Mouse (Mus musculus) liver, postnatal 0 days (tissue): ENCODE results near the gene Nwd1.

Experiments
- CTCF ChIP-seq: sonication (generic); IDR thresholded peaks from 2 replicates; pipeline ENCODE4 v1.5.1; 2016; ENCODE audit warnings: antibody characterized with exemption, low read depth
- EP300 ChIP-seq: IDR thresholded peaks from 2 replicates; pipeline ENCODE4 v1.6.1; 2016; ENCODE audit warnings: antibody characterized with exemption, low read depth, mild to moderate bottlenecking

GRCm38 (mm10) chr8:72762306-72762705, 115.8 kb downstream of the Nwd1 start:
- TF ChIP-seq CTCF (no peak), EP300 (no peak)
